Mouse (Mus musculus) olfactory bulb, adult 2 months (tissue): ENCODE data around the gene Pycr2.

Experiments used
- CTCF ChIP-seq: fragments of 200-500 bp; IDR thresholded peaks from 2 replicates; pipeline ENCODE4 v1.5.1; 2012; ENCODE audit warnings: low read depth, mild to moderate bottlenecking, low read length, moderate library complexity; ENCODE audit not compliant: insufficient read depth
- POLR2A ChIP-seq: fragments of 200-500 bp; IDR thresholded peaks from 2 replicates; pipeline ENCODE4 v1.6.1; 2012; ENCODE audit warnings: mild to moderate bottlenecking, low read depth, low read length, moderate library complexity; ENCODE audit not compliant: insufficient read depth

DNA sequence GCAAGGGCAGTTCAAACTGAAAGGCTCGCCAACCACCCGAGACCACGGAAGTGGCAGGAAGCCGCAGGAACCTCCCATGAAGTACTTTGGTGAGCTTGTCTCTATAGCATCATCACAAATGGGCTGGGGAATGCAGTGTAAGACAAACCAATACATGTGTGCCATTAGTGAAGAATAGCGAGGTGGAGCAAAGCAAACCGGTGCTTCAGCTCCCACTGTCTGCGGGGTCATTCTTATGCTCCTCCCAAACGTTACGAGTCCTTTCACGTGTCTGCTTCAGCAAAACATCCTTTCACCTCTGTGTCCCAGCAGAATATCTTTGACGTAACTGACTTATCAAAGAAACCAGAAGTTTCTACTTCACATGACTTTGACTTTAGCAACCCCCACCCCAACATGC is 12.3 kb downstream of the Pycr2 start:
- TF ChIP-seq CTCF (no peak), POLR2A (no peak)
